Mouse (Mus musculus): ENCODE results near the gene Kcnk16. TPM values are rescaled to one million over a fixed set of nuclear protein-coding genes. Genes with fewer than 3 reads are reported as not detected.

The Kcnk16 gene
- polyA plus RNA-seq, 1 experiment from 2014 or later = not detected

GRCm38 (mm10) chr14:20250237-20251171 lies 18.5 kb downstream of the Kcnk16 start:
- Histone ChIP-seq H3K4me3 (no peak overlapping the region), H3K27ac (no peak overlapping the region), H3K9ac (no peak overlapping the region), H3K4me1 (0 out of 2 replicates have a peak, but pooled peaks cover 2% of the 10 kb centered on the region), H3K9me3 (replicated peaks) (no peaks in the 10 kb centered on the region), H3K27me3 (no peaks in the 10 kb centered on the region), H3K36me3 (no peaks in the 10 kb centered on the region), H3K4me2 (replicated peaks) (no peak overlapping the region)
- 62% methylated on average over 14 of the region's 14 CpGs for WGBS
- ATAC-seq (ENCODE audit: low FRiP score) = no peak

GRCm38 (mm10) chr14:20248001-20248400 lies 21.0 kb downstream of the Kcnk16 start:
- H3K36me3 ChIP-seq = no peaks in the 10 kb centered on the region
- H3K4me2 ChIP-seq (replicated peaks) = no peak overlapping the region
- ATAC-seq (ENCODE audit: low FRiP score) = no peak
- H3K9me3 ChIP-seq (replicated peaks) = no peaks in the 10 kb centered on the region
- no peak overlapping the region for H3K9ac ChIP-seq
- no peak overlapping the region for H3K27ac ChIP-seq
- 0 out of 2 replicates have a peak, but pooled peaks cover 2% of the 10 kb centered on the region for H3K4me1 ChIP-seq
- no peak overlapping the region for H3K4me3 ChIP-seq
- no peaks in the 10 kb centered on the region for H3K27me3 ChIP-seq
- 94% methylated on average over 3 of the region's 3 CpGs for WGBS

- H3K9ac ChIP-seq = no peak overlapping the region
- no peak for ATAC-seq (ENCODE audit: low FRiP score)
- H3K27me3 ChIP-seq = no peaks in the 10 kb centered on the region
- no peak overlapping the region for H3K4me3 ChIP-seq
- 0 out of 2 replicates have a peak, but pooled peaks cover 2% of the 10 kb centered on the region for H3K4me1 ChIP-seq
- H3K36me3 ChIP-seq = no peaks in the 10 kb centered on the region
- no peaks in the 10 kb centered on the region for H3K9me3 ChIP-seq (replicated peaks)
- H3K4me2 ChIP-seq (replicated peaks) = no peak overlapping the region
- whole genome bisulfite sequencing = 67% methylated on average over 11 of the region's 11 CpGs
- no peak overlapping the region for H3K27ac ChIP-seq
Measured at GRCm38 (mm10) chr14:20246811-20247266, 22.2 kb downstream of the Kcnk16 start.

GRCm38 (mm10) chr14:20245861-20246260 lies 23.1 kb downstream of the Kcnk16 start:
- Histone ChIP-seq H3K4me1 (0 out of 2 replicates have a peak, but pooled peaks cover 2% of the 10 kb centered on the region), H3K4me2 (replicated peaks) (no peak overlapping the region), H3K27me3 (no peaks in the 10 kb centered on the region), H3K9ac (no peak overlapping the region), H3K27ac (no peak overlapping the region), H3K4me3 (no peak overlapping the region), H3K36me3 (no peaks in the 10 kb centered on the region), H3K9me3 (replicated peaks) (no peaks in the 10 kb centered on the region)
- ATAC-seq (ENCODE audit: low FRiP score) = no peak
- WGBS = 76% methylated on average over 5 of the region's 5 CpGs

- Histone ChIP-seq H3K4me2 (replicated peaks) (no peak overlapping the region), H3K9me3 (replicated peaks) (no peaks in the 10 kb centered on the region), H3K27ac (no peak overlapping the region), H3K27me3 (no peaks in the 10 kb centered on the region), H3K4me1 (0 out of 2 replicates have a peak, but pooled peaks cover 2% of the 10 kb centered on the region), H3K4me3 (no peak overlapping the region), H3K9ac (no peak overlapping the region), H3K36me3 (no peaks in the 10 kb centered on the region)
- 75% methylated on average over 2 of the region's 2 CpGs for WGBS
- no peak for ATAC-seq (ENCODE audit: low FRiP score)
Measured at GRCm38 (mm10) chr14:20245318-20245717, 23.7 kb downstream of the Kcnk16 start.

- WGBS = 90% methylated on average over 3 of the region's 3 CpGs
- Histone ChIP-seq H3K9me3 (replicated peaks) (no peaks in the 10 kb centered on the region), H3K4me1 (no peaks in the 10 kb centered on the region), H3K9ac (no peak overlapping the region), H3K36me3 (no peaks in the 10 kb centered on the region), H3K27ac (no peak overlapping the region), H3K4me3 (no peak overlapping the region), H3K4me2 (replicated peaks) (no peak overlapping the region), H3K27me3 (no peaks in the 10 kb centered on the region)
- no peak for ATAC-seq (ENCODE audit: low FRiP score)
Measured at GRCm38 (mm10) chr14:20243158-20243557, 25.8 kb downstream of the Kcnk16 start.

- Histone ChIP-seq H3K4me2 (replicated peaks) (no peak overlapping the region), H3K9ac (0 out of 2 replicates have a peak overlapping the region, but pooled peaks have one; percentile 8), H3K4me3 (no peak overlapping the region), H3K27me3 (no peaks in the 10 kb centered on the region), H3K36me3 (no peaks in the 10 kb centered on the region), H3K4me1 (no peaks in the 10 kb centered on the region), H3K9me3 (replicated peaks) (no peaks in the 10 kb centered on the region), H3K27ac (no peak overlapping the region)
- 85% methylated on average over 8 of the region's 8 CpGs for WGBS
- no peak for ATAC-seq (ENCODE audit: low FRiP score)
Measured at GRCm38 (mm10) chr14:20242454-20242853, 26.5 kb downstream of the Kcnk16 start.

GRCm38 (mm10) chr14:20234403-20234802 lies 34.6 kb downstream of the Kcnk16 start:
- Histone ChIP-seq H3K36me3 (no peaks in the 10 kb centered on the region), H3K9me3 (replicated peaks) (0 out of 2 replicates have a peak, but pooled peaks cover 3% of the 10 kb centered on the region), H3K9ac (no peak overlapping the region), H3K27ac (no peak overlapping the region), H3K4me2 (replicated peaks) (no peak overlapping the region), H3K27me3 (no peaks in the 10 kb centered on the region), H3K4me1 (no peaks in the 10 kb centered on the region), H3K4me3 (no peak overlapping the region)
- 93% methylated on average over 2 of the region's 2 CpGs for WGBS
- ATAC-seq (ENCODE audit: low FRiP score) = no peak

- H3K4me2 ChIP-seq (replicated peaks) = no peak overlapping the region
- ATAC-seq (ENCODE audit: low FRiP score) = no peak
- H3K9me3 ChIP-seq (replicated peaks) = 0 out of 2 replicates have a peak, but pooled peaks cover 3% of the 10 kb centered on the region
- H3K27ac ChIP-seq = no peak overlapping the region
- no peaks in the 10 kb centered on the region for H3K36me3 ChIP-seq
- no peaks in the 10 kb centered on the region for H3K4me1 ChIP-seq
- WGBS = 73% methylated on average over 11 of the region's 11 CpGs
- H3K4me3 ChIP-seq = no peak overlapping the region
- no peak overlapping the region for H3K9ac ChIP-seq
- H3K27me3 ChIP-seq = no peaks in the 10 kb centered on the region
Measured at GRCm38 (mm10) chr14:20233016-20233980, 35.7 kb downstream of the Kcnk16 start.

GRCm38 (mm10) chr14:20230063-20230491 lies 38.9 kb downstream of the Kcnk16 start:
- H3K4me2 ChIP-seq (replicated peaks) = no peak overlapping the region
- no peak overlapping the region for H3K4me3 ChIP-seq
- H3K4me1 ChIP-seq = peaks cover 18% of the 10 kb centered on the region
- 82% methylated on average over 7 of the region's 7 CpGs for WGBS
- H3K27ac ChIP-seq = no peak overlapping the region
- no peaks in the 10 kb centered on the region for H3K36me3 ChIP-seq
- H3K27me3 ChIP-seq = no peaks in the 10 kb centered on the region
- 0 out of 2 replicates have a peak, but pooled peaks cover 3% of the 10 kb centered on the region for H3K9me3 ChIP-seq (replicated peaks)
- no peak for ATAC-seq (ENCODE audit: low FRiP score)
- H3K9ac ChIP-seq = no peak overlapping the region

- Histone ChIP-seq H3K36me3 (no peaks in the 10 kb centered on the region), H3K9me3 (replicated peaks) (0 out of 2 replicates have a peak, but pooled peaks cover 3% of the 10 kb centered on the region), H3K4me1 (peaks cover 25% of the 10 kb centered on the region), H3K9ac (no peak overlapping the region), H3K27me3 (no peaks in the 10 kb centered on the region), H3K4me3 (no peak overlapping the region), H3K4me2 (replicated peaks) (no peak overlapping the region), H3K27ac (no peak overlapping the region)
- ATAC-seq (ENCODE audit: low FRiP score) = no peak
- 83% methylated on average over 6 of the region's 6 CpGs for WGBS
Measured at GRCm38 (mm10) chr14:20229437-20229836, 39.6 kb downstream of the Kcnk16 start.

GRCm38 (mm10) chr14:20228336-20228735 lies 40.7 kb downstream of the Kcnk16 start:
- Histone ChIP-seq H3K4me1 (peaks cover 30% of the 10 kb centered on the region), H3K27ac (no peak overlapping the region), H3K9me3 (replicated peaks) (no peaks in the 10 kb centered on the region), H3K4me2 (replicated peaks) (no peak overlapping the region), H3K27me3 (no peaks in the 10 kb centered on the region), H3K36me3 (no peaks in the 10 kb centered on the region), H3K9ac (no peak overlapping the region), H3K4me3 (no peak overlapping the region)
- ATAC-seq (ENCODE audit: low FRiP score) = no peak
- 66% methylated on average over 4 of the region's 4 CpGs for WGBS
